Mouse (Mus musculus) liver, embryonic 15.5 days (tissue): ENCODE measurements around the gene Abcb8. TPM values are rescaled to one million over a fixed set of nuclear protein-coding genes. Genes with fewer than 3 reads are reported as not detected.

ENCODE experiments used
- ATAC-seq: fragments of 200-750 bp; cut with Nextera tagmentation; 2 replicates; pipeline ENCODE4 v1.8.0; 2017; ENCODE audit warnings: moderate number of reproducible peaks, mild to moderate bottlenecking, moderate library complexity; ENCODE audit not compliant: insufficient read depth
- H3K27ac ChIP-seq: fragments of 300-500 bp; sonication (generic); replicated peaks from 2 replicates; pipeline ENCODE4 v1.5.1; 2015; ENCODE audit warnings: mild to moderate bottlenecking, inconsistent platforms
- H3K27me3 ChIP-seq: fragments of 300-500 bp; sonication (generic); 2 replicates; pipeline ENCODE4 v1.6.1; 2015; ENCODE audit warnings: mild to moderate bottlenecking, inconsistent platforms
- H3K36me3 ChIP-seq: fragments of 300-500 bp; sonication (generic); replicated peaks from 2 replicates; pipeline ENCODE4 v1.6.1; 2015; ENCODE audit warnings: moderate library complexity, mild to moderate bottlenecking, inconsistent platforms
- H3K4me1 ChIP-seq: fragments of 300-500 bp; sonication (generic); replicated peaks from 2 replicates; pipeline ENCODE4 v1.6.1; 2015; ENCODE audit warnings: inconsistent platforms
- H3K4me2 ChIP-seq: fragments of 300-500 bp; sonication (generic); 2 replicates; pipeline ENCODE4 v1.6.1; 2015; ENCODE audit warnings: moderate library complexity, mild to moderate bottlenecking, inconsistent platforms
- H3K4me3 ChIP-seq: fragments of 300-500 bp; sonication (generic); replicated peaks from 2 replicates; pipeline ENCODE4 v1.5.1; 2015; ENCODE audit warnings: mild to moderate bottlenecking, inconsistent platforms
- H3K9ac ChIP-seq: fragments of 300-500 bp; sonication (generic); 2 replicates; pipeline ENCODE4 v1.6.1; 2015; ENCODE audit warnings: moderate library complexity, mild to moderate bottlenecking, inconsistent platforms
- H3K9me3 ChIP-seq: fragments of 300-500 bp; sonication (generic); replicated peaks from 2 replicates; pipeline ENCODE4 v1.6.1; 2016; ENCODE audit warnings: inconsistent platforms
- WGBS: fragments of 180-500 bp; shearing (Covaris S2); methylation state at CpG from one replicate; pipeline ENCODE4 v1.1.7; 2015; ENCODE audit warnings: mixed read lengths; ENCODE audit not compliant: insufficient replicate concordance; 5-methylcytosine and 5-hydroxymethylcytosine counted together
- polyA plus RNA-seq: library from polyadenylated mRNA; unstranded; fragments of >200 nt; fragmentation: Nextera tagmentation; extraction: Ambion mirVana; gene quantifications from 2 replicates; pipeline ENCODE4 v1.2.1, GENCODE M21; 2015

The Abcb8 gene
- polyA plus RNA-seq, 1 experiment from 2014 or later, result 25.6 TPM

GRCm38 (mm10) chr5:24413938-24414337 is 20.5 kb downstream of the Abcb8 start:
- Histone ChIP-seq H3K27me3 (peaks cover 32% of the 10 kb centered on the region), H3K4me2 (no peak overlapping the region), H3K9ac (no peak overlapping the region), H3K9me3 (no peaks in the 10 kb centered on the region), H3K4me1 (no peaks in the 10 kb centered on the region), H3K27ac (no peak overlapping the region), H3K4me3 (no peak overlapping the region), H3K36me3 (0 out of 2 replicates have a peak, but pooled peaks cover 6% of the 10 kb centered on the region)
- WGBS, result 76% methylated on average over 13 of the region's 13 CpGs
- ATAC-seq, result no peak

- ATAC-seq, result peak; percentile 45; the same call in 1 of the 2 replicates
- no peak overlapping the region for H3K9ac ChIP-seq
- 6% methylated on average over 21 of the region's 21 CpGs for WGBS
These were observed 22.8 kb downstream of the Abcb8 start for GRCm38 (mm10) chr5:24416222-24416736.

GRCm38 (mm10) chr5:24417587-24417986 is 24.1 kb downstream of the Abcb8 start:
- Histone ChIP-seq H3K4me3 (no peak overlapping the region), H3K27ac (no peak overlapping the region), H3K9ac (no peak overlapping the region), H3K36me3 (0 out of 2 replicates have a peak, but pooled peaks cover 9% of the 10 kb centered on the region), H3K27me3 (peaks cover 32% of the 10 kb centered on the region), H3K4me1 (peaks cover 2% of the 10 kb centered on the region), H3K4me2 (no peak overlapping the region), H3K9me3 (no peaks in the 10 kb centered on the region)
- ATAC-seq, result no peak
- WGBS, result 80% methylated on average over 10 of the region's 10 CpGs

More at GRCm38 (mm10) chr5:24416222-24416736, 22.8 kb downstream of the Abcb8 start:
- peaks cover 32% of the 10 kb centered on the region for H3K27me3 ChIP-seq
- H3K4me1 ChIP-seq, result no peaks in the 10 kb centered on the region
- H3K36me3 ChIP-seq, result 0 out of 2 replicates have a peak, but pooled peaks cover 9% of the 10 kb centered on the region
- H3K27ac ChIP-seq, result no peak overlapping the region
- no peak overlapping the region for H3K4me3 ChIP-seq
- H3K9me3 ChIP-seq, result no peaks in the 10 kb centered on the region
- no peak overlapping the region for H3K4me2 ChIP-seq

DNA sequence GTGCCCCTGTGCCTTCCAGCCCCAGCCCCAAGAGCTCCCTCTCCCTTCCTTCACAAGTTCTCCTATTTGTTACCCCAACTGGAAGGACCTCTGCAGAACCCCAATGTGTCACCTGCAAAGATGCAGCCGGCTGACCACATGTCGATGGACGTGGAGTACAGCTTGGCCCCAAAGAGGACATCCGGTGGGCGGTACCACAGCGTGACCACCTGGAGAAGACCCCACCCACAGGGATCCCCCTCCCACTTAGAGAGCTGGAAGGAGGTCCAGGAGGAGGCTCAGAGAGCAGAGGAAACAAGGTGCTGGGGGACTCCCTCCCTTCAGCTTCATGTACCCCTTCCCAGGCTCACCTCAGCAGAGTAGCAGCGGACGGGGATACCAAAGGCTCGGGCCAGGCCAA is 26.9 kb downstream of the Abcb8 start:
- Histone ChIP-seq H3K36me3 (0 out of 2 replicates have a peak, but pooled peaks cover 9% of the 10 kb centered on the region), H3K4me1 (peaks cover 19% of the 10 kb centered on the region), H3K9ac (no peak overlapping the region), H3K27me3 (0 out of 2 replicates have a peak, but pooled peaks cover 6% of the 10 kb centered on the region), H3K4me2 (no peak overlapping the region), H3K9me3 (no peaks in the 10 kb centered on the region), H3K27ac (no peak overlapping the region), H3K4me3 (no peak overlapping the region)
- ATAC-seq, result no peak
- 78% methylated on average over 9 of the region's 9 CpGs for WGBS

DNA sequence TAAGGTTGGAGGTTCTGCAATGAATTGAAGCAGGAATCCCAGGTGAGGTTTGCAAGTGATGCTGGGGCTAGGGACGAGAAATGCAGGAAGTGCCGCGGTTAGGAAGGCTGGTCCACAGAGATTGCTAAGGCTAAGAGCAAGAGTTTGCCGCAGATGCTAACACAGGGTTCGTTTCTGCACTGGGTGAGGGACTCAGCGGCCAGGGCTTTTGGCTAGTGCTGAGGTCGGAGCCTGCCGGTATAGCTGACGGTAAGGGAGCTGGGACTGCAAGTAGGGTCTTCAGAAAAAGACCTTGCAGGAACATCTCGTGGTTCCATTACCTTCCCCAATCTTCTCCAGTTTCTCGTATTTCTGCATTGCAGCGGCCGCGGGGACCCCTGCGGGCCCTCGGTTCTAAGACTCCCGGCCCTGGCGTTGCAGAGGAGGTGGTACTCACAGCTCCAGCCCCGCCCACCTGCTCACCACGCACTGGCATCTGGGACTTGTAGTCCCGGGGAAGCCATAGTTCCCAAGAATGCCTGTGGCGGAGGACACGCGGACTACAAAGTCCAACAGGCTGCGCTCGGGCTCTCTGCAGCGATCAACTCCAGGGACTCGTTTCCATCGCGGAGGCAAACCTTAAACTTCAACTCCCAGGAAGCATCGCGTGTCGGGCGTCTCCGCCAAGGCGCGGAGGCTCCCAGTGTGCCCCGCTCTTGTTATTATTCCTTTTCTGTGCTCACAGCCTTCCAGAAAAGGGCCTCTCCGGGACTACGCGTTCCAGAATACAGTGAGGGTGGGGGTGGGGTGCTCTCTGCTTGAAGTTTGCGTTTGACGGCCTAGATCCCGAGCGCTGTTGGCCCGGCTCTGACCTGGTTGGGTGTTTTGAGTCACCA is 29.9 kb downstream of the Abcb8 start, which contains the start of the genes Cdk5 and Slc4a2:
Gene Cdk5 (minus strand): TSS at position 402 of the 875 bp plus-strand sequence.
Gene Slc4a2 (plus strand): TSS at position 709 of the 875 bp plus-strand sequence.
- H3K27me3 ChIP-seq, result peaks cover 16% of the 10 kb centered on the region
- H3K36me3 ChIP-seq, result 0 out of 2 replicates have a peak, but pooled peaks cover 8% of the 10 kb centered on the region
- peak within 1 kb of the TSS; percentile 92 for H3K27ac ChIP-seq
- ATAC-seq, result peak; percentile 88
- no peaks in the 10 kb centered on the region for H3K9me3 ChIP-seq
- H3K4me3 ChIP-seq, result peak within 1 kb of the TSS; percentile 73
- H3K4me2 ChIP-seq, result peak within 1 kb of the TSS; percentile 93
- WGBS, result under 1% methylated on average over 46 of the region's 46 CpGs
- peaks cover 49% of the 10 kb centered on the region for H3K4me1 ChIP-seq
- peak within 1 kb of the TSS; percentile 80 for H3K9ac ChIP-seq

- Histone ChIP-seq H3K4me1 (peaks cover 56% of the 10 kb centered on the region), H3K27ac (peak overlapping the region; percentile 92), H3K36me3 (0 out of 2 replicates have a peak, but pooled peaks cover 3% of the 10 kb centered on the region), H3K4me2 (peak overlapping the region; percentile 93), H3K27me3 (peaks cover 16% of the 10 kb centered on the region), H3K9ac (peak overlapping the region; percentile 80), H3K4me3 (peak overlapping the region; percentile 73), H3K9me3 (no peaks in the 10 kb centered on the region)
- ATAC-seq, result no peak
- WGBS, result 10% methylated on average over 21 of the region's 21 CpGs
These were observed 30.7 kb downstream of the Abcb8 start for GRCm38 (mm10) chr5:24424004-24424781.

DNA sequence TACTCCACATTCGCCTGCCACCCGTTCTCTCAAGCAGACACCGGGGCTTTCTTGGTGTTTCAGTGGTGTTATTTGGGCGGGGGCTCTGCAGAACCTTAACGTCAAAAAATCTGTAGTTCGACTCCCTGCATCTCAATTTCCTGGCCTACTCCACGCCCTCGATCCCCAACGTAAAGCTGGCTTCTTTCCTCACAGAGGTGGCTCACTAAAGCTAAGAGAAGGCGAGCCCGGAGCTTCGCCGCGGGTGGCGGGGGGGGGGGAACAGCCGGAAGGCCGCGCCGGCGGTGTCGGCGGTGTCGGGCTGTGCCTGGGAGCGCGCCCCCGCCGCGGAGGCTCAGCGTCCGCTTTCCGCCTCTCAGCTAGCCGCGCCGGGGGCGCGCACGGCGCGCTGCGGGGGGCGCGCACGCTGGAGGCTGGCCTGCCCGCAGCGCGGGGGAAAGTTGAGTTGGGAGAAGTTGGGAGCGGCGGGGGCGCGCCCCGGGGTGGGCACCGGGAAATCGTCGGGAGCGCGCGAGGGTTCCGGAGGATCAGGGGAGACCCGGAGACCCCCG is 31.5 kb downstream of the Abcb8 start:
- Histone ChIP-seq H3K9ac (peak overlapping the region; percentile 80), H3K27ac (peak overlapping the region; percentile 92), H3K27me3 (peaks cover 16% of the 10 kb centered on the region), H3K4me2 (peak overlapping the region; percentile 93), H3K9me3 (no peaks in the 10 kb centered on the region), H3K36me3 (peaks cover 6% of the 10 kb centered on the region), H3K4me3 (peak overlapping the region; percentile 73), H3K4me1 (peaks cover 56% of the 10 kb centered on the region)
- WGBS, result under 1% methylated on average over 60 of the region's 60 CpGs
- peak; percentile 51 for ATAC-seq

GRCm38 (mm10) chr5:24425421-24426036 is 32.1 kb downstream of the Abcb8 start:
- Histone ChIP-seq H3K4me3 (peak overlapping the region; percentile 73), H3K9me3 (no peaks in the 10 kb centered on the region), H3K9ac (peak overlapping the region; percentile 80), H3K27me3 (peaks cover 16% of the 10 kb centered on the region), H3K4me2 (peak overlapping the region; percentile 93), H3K36me3 (peaks cover 11% of the 10 kb centered on the region), H3K27ac (peak overlapping the region; percentile 92; the same call in 1 of the 2 replicates), H3K4me1 (peaks cover 56% of the 10 kb centered on the region)
- 1% methylated on average over 29 of the region's 30 CpGs for WGBS
- ATAC-seq, result no peak

- Histone ChIP-seq H3K4me3 (peak overlapping the region; percentile 73), H3K27ac (no peak overlapping the region), H3K9ac (peak overlapping the region; percentile 80; the same call in 1 of the 2 replicates), H3K4me2 (peak overlapping the region; percentile 93), H3K4me1 (peaks cover 56% of the 10 kb centered on the region), H3K27me3 (peaks cover 16% of the 10 kb centered on the region), H3K36me3 (peaks cover 16% of the 10 kb centered on the region), H3K9me3 (no peaks in the 10 kb centered on the region)
- ATAC-seq, result no peak
- WGBS, result 9% methylated on average over 10 of the region's 10 CpGs
These were observed 32.6 kb downstream of the Abcb8 start for GRCm38 (mm10) chr5:24426037-24426432.
